Mouse (Mus musculus): ENCODE data around the gene Pkdcc. TPM values are rescaled to one million over a fixed set of nuclear protein-coding genes. Genes with fewer than 3 reads are reported as not detected.

The Pkdcc gene
- total RNA-seq, 2 experiments from 2014 or later: 68.1 to 76.6 TPM

- no peak for DNase-seq
Observed at GRCm38 (mm10) chr17:83213228-83213915, 1.7 kb upstream of the Pkdcc start.

- peak; percentile 72 for DNase-seq
Observed at GRCm38 (mm10) chr17:83214161-83214592, 915 bp upstream of the Pkdcc start.

- peak; percentile 58 for DNase-seq
Observed at GRCm38 (mm10) chr17:83215529-83216244, 595 bp downstream of the Pkdcc start.

GRCm38 (mm10) chr17:83216251-83216919 lies 1.3 kb downstream of the Pkdcc start:
- no peak for DNase-seq

- no peak for DNase-seq
Observed at GRCm38 (mm10) chr17:83218189-83218588, 3.1 kb downstream of the Pkdcc start.

DNA sequence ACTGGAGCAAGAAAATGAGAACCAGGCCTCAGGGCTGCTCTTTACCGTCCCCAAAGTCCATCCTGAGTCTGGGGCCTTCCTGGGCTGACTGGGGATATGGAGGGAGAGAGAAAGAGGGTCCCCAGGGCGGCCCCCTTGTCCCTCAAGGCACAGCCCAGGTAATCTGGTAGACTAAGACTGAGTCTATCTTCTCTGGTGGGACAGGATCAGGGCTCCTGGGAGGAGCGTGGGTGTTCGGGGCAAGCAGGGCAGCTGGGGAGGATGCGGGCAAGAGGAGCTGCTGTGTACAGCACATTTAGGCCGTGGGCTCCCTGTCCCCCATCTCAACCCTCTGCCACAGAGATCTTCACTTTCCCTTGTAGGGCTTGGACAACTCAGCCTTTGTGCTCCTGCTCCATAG lies 3.6 kb downstream of the Pkdcc start:
- DNase-seq: no peak

- peak; percentile 54 for DNase-seq
Observed at GRCm38 (mm10) chr17:83219351-83220287, 4.5 kb downstream of the Pkdcc start.

DNA sequence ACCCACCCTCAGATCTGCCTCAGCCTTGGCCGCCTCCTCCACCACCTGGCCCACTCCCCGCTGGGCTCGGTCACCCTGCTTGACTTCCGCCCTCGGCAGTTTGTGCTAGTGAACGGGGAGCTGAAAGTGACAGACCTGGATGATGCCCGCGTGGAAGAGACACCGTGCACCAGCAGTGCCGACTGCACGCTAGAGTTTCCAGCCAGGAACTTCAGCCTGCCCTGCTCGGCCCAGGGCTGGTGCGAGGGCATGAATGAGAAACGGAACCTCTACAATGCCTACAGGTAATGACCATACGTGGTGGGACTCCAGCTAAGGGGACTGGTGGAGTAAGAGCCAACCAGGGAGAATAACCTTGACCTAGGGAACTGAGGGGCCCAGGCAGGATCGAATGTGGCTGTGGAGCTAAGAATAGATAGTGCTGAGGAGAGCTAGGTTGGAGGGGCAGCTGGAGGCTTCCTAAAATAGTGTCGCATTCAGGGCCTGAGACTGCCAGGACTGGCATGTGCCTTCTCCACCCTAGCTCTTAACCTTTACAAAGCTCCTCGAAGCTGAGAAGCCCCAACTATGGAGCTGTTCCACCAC lies 6.0 kb downstream of the Pkdcc start:
- DNase-seq: peak; percentile 68

DNA sequence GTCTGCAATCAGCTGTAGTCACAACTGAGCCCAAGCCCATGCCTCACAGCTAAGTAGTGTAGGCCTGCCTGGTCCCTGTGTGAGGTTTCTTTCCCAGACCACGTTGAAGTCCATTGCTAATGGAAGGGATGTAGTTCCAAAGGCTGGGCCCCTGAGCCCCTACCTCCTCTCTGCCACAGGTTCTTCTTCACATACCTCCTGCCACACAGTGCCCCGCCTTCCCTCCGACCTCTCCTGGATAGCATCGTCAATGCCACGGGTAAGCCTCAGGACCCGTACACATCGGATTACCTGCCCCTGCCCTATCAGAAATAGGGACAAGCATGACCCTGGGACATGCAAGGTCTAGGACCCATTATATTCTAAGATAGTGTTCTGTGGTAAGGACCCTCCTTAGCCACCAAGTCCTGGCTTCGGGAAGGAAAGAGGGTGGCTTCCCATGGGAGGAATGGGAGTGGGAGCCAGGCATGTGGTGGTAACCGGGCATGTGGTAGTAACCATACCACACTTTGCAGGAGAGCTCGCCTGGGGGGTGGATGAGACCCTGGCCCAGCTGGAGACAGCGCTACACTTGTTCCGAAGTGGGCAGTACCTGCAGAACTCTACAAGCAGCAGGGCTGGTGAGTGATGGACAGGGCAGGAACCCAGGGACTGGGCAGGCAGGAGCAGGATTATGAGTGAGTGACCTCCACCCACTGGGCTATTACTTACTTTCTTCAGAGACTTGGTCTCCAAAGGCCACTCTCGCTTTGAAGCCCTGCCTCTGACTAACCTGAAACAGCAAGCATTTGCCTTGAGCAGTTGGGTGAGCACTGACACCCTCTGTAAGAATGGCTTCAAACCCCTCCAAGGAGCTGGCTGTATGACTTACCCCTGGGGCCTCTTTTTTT lies 6.8 kb downstream of the Pkdcc start:
- no peak for DNase-seq

GRCm38 (mm10) chr17:83222705-83223104 lies 7.6 kb downstream of the Pkdcc start:
- no peak for DNase-seq

- peak; percentile 27 for DNase-seq
Observed at GRCm38 (mm10) chr17:83224451-83224971, 9.4 kb downstream of the Pkdcc start.

DNA sequence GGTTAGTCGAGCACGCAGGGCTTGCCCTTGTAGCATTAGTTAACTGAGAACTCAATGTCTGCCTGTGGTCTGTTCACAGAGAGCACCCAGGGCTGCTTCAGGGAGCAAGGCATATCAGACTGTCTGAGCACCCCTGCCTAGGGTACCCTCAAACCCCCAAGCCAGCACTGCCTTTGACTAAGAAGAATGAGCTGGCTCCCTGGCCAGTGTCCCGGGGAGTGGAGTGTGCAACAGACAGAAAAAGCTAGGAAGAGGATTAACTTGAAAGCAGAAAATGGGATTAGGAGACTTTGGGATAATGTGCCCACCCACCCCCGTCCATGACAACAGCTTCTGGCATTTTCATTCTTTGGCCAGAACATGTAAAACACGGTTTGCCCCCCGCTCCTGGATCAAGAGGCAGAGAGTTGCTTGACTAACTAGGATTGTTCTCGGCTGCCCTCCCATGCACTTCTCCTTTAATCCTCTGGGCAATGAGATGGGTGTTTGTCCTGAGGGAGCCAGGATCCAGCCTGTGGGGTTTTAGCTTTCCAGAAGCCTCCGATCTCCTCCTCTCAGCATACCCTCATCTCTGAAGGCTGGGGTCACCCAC lies 11.4 kb downstream of the Pkdcc start:
- no peak for DNase-seq

DNA sequence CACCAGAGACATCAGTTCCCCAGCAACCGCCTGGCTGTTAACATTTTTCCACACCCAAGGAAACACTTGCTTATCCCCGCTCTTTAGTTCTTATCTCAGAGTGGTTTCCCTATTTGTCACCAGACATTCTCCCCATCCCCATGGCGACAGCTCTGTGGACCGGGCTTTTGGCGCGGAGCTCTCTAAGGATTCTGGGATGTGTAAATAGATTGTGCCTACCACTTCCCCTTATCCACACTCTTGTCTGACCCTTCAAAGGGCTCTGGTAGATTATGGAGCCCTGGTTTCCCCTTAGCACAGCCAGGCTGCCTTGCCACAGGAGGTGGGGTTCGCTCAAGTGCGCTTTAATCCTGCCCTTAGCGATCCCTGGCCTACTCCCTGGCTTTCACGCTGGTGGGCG lies 16.3 kb downstream of the Pkdcc start:
- peak; percentile 29 for DNase-seq

DNA sequence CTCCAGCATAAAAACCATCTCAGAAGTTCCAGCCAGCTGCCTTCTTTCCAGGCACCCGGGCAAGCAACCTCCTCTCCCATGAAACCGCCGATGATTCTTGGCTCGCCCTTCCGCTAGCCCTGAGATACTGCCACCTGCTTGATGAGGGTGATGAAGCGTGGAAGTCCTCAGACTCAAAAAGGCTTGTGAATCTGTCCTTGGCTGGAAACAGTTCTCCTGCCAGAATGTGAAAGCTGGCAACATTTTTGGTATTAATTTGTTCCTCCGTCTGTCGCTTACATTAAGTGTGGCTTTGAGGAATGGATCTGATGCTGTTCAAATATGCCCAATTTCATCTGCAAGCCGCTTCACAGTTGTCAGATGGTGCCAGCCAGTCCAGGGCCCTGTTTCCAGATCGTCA lies 20.1 kb downstream of the Pkdcc start:
- DNase-seq: no peak

GRCm38 (mm10) chr17:83236202-83236601 lies 21.1 kb downstream of the Pkdcc start:
- DNase-seq: no peak

DNA sequence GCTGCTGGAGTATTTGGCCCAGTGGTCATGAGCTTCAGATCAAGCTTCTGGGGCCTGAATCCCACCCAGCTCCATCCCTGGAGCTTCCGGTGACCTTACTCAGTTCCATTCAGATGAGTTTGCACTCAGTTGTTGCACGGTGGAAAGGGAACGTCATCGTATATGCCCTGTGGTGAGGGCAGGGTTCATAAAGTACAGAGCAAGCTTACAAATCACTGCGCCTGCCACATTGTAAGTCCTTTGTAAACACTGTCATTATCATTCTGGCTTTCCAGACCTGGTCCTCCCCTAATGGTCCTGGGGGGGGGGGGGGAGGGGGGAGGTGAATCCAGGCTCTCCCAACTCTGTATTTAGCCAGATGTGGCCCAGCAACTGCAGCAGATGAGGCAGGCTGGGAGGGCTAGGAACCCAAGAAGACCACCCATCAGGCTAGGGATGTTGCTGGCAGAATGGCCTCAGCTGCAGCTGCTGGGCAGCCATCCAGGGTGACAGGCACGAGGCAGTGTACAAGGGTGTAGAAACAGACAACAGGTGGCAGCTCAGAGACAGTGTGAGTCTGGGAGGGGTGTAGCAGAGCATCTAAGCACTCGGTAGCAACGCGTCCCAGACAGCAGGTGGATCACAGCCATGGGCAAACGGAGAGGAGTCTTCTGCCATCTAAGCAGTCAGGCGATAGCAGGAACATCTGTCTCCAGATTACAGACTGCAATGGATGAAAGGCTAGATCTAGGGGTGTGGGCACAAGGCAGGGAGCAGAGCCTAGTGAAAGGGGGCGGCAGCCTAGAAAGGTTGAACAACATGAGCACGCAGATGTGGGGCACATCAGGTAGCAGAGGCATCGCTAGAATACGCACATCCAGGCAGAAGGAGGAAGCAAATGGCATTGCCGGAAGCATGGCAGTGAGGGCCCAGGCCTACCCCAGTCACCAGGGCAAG lies 23.3 kb downstream of the Pkdcc start:
- peak; percentile 36 for DNase-seq

- no peak for DNase-seq
Observed at GRCm38 (mm10) chr17:83244502-83244901, 29.4 kb downstream of the Pkdcc start.

DNA sequence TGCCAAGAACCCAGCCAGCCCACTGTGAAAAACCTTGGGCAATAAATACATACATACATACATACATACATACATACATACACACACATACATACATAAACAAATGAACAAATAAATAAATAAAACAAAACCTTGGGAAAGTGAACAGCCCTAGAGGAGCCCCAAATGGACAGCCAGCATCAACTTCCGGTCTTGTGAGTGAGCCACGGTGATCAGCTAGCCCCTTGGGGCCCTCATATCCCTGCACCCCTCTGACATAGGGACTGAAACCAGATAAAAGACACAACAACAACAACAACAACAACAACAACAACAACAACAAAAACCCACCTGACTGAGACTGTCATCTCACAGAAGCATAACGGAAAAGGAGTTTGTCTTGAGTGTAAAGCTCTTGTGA lies 30.4 kb downstream of the Pkdcc start:
- no peak for DNase-seq

DNA sequence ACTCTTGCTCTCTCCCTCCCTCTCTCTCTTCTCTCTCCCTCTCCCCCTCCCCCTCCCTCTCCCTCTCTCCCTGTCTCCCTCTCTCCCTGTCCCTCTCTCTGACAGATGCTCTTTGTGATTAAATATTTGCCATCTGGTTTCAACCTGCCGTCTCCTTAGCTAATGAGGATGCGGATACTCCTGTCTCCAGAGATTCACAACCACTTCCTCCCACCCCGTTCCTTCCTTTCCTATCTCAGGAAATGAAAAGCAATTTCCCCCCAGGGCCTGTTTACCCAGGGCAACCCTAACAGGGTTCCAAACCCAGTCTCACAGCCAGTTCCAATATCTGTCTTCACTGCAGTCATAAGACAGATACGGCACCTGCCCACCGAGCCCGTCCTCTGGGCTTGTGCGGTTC lies 31.0 kb downstream of the Pkdcc start:
- DNase-seq: no peak
